In genomic region chr1:136127856-136128255, GRCm38 (mm10) we compare ENCODE assay signal across 13 mouse cellular contexts. TPM values are rescaled to one million over a fixed set of nuclear protein-coding genes. Genes with fewer than 3 reads are reported as not detected.
A peak's percentile ranks its signal among the peaks of the same experiment; 100 is the strongest.
DNase-seq lines count a peak whose midpoint lies in the region; ATAC-seq and TF ChIP-seq lines count a peak whose summit lies in the region.
"Had no signal": no experiment of that assay in that cellular context is flagged by ENCODE, and none has a peak within 500 bp of the region (broad histone marks: within the 10 kb centered on the region; RNA-seq: fewer than 3 reads in every experiment).

No protein-coding gene starts in this region.

- no peak for TF ChIP-seq POLR2A in olfactory bulb, adult 2 months (IDR thresholded peaks at IDR 0.05; ENCODE audit: insufficient read depth, low read depth, low read length)

- TF ChIP-seq CTCF in olfactory bulb, adult 2 months (IDR thresholded peaks at IDR 0.05; ENCODE audit: insufficient read depth, low read depth, low read length) = no peak

- no peak overlapping the region for H3K4me3 ChIP-seq in heart, embryonic 13.5 days
- H3K4me3 ChIP-seq in lung, embryonic 15.5 days = no peak overlapping the region
- no peak overlapping the region for H3K4me3 ChIP-seq in embryonic facial prominence, embryonic 13.5 days
- H3K4me3 ChIP-seq in olfactory bulb, adult 2 months (ENCODE audit: insufficient read depth, low read depth, low read length) = no peak overlapping the region
- H3K4me3 ChIP-seq in neural tube, embryonic 15.5 days (replicated peaks) = no peak overlapping the region
- H3K4me3 ChIP-seq: neural tube, embryonic 12.5 days had no signal

- H3K36me3 ChIP-seq in heart, embryonic 13.5 days = no peaks in the 10 kb centered on the region
- H3K36me3 ChIP-seq in lung, embryonic 15.5 days = no peaks in the 10 kb centered on the region
- no peaks in the 10 kb centered on the region for H3K36me3 ChIP-seq in embryonic facial prominence, embryonic 13.5 days
- H3K36me3 ChIP-seq in neural tube, embryonic 15.5 days = no peaks in the 10 kb centered on the region
- H3K36me3 ChIP-seq: neural tube, embryonic 12.5 days had no signal

- ATAC-seq in heart, embryonic 13.5 days (ENCODE audit: extremely low read depth, insufficient number of reproducible peaks, low FRiP score, low TSS enrichment) = no peak
- ATAC-seq in lung, embryonic 15.5 days (ENCODE audit: borderline replicate concordance, extremely low read depth, low FRiP score, low TSS enrichment) = no peak
- no peak for ATAC-seq in embryonic facial prominence, embryonic 13.5 days (ENCODE audit: insufficient number of reproducible peaks, insufficient read depth, low FRiP score, low TSS enrichment, low read depth)
- ATAC-seq in neural tube, embryonic 15.5 days (ENCODE audit: low FRiP score) = no peak

- H3K9ac ChIP-seq in heart, embryonic 13.5 days = no peak overlapping the region
- peak overlapping the region; percentile 7; the same call in 1 of the 2 replicates for H3K9ac ChIP-seq in lung, embryonic 15.5 days
- no peak overlapping the region for H3K9ac ChIP-seq in embryonic facial prominence, embryonic 13.5 days
- H3K9ac ChIP-seq in neural tube, embryonic 15.5 days (replicated peaks) = no peak overlapping the region
- H3K9ac ChIP-seq: neural tube, embryonic 12.5 days had no signal

- peak overlapping the region; percentile 53 for H3K27ac ChIP-seq in heart, embryonic 13.5 days (replicated peaks)
- H3K27ac ChIP-seq in lung, embryonic 15.5 days = peak overlapping the region; percentile 90
- H3K27ac ChIP-seq in embryonic facial prominence, embryonic 13.5 days = peak overlapping the region; percentile 48; the same call in 1 of the 2 replicates
- peak overlapping the region; percentile 29; the same call in 1 of the 2 replicates for H3K27ac ChIP-seq in olfactory bulb, adult 2 months (ENCODE audit: insufficient read depth, low read depth, low read length)
- H3K27ac ChIP-seq in neural tube, embryonic 15.5 days (replicated peaks) = no peak overlapping the region
- H3K27ac ChIP-seq: neural tube, embryonic 12.5 days had no signal

- no peak for DNase-seq in heart, adult 9 months (ENCODE audit: low spot score in 2 of 2)
- DNase-seq in lung, adult 18-20 months = no peak
- no peak for DNase-seq in retina, embryonic 14.5 days (ENCODE audit: low spot score)
- DNase-seq: heart, adult 18-20 months; lung, postnatal 4 days; spleen, adult 18-20 months had no signal

- WGBS in heart, embryonic 13.5 days = 31% methylated on average over 3 of the region's 3 CpGs
- 41% methylated on average over 3 of the region's 3 CpGs for WGBS in lung, embryonic 15.5 days
- 53% methylated on average over 3 of the region's 3 CpGs for WGBS in embryonic facial prominence, embryonic 13.5 days
- 56% methylated on average over 3 of the region's 3 CpGs for WGBS in olfactory bulb, adult 2 months
- WGBS in neural tube, embryonic 15.5 days = 79% methylated on average over 3 of the region's 3 CpGs

- no peaks in the 10 kb centered on the region for H3K9me3 ChIP-seq in heart, embryonic 13.5 days
- H3K9me3 ChIP-seq in lung, embryonic 15.5 days = no peaks in the 10 kb centered on the region
- H3K9me3 ChIP-seq in embryonic facial prominence, embryonic 13.5 days = no peaks in the 10 kb centered on the region
- no peaks in the 10 kb centered on the region for H3K9me3 ChIP-seq in neural tube, embryonic 15.5 days (replicated peaks)
- H3K9me3 ChIP-seq: neural tube, embryonic 12.5 days had no signal

- 0 out of 2 replicates have a peak, but pooled peaks cover 7% of the 10 kb centered on the region for H3K27me3 ChIP-seq in heart, embryonic 13.5 days (replicated peaks)
- peaks cover 9% of the 10 kb centered on the region; the same call in 1 of the 2 replicates for H3K27me3 ChIP-seq in lung, embryonic 15.5 days
- H3K27me3 ChIP-seq in embryonic facial prominence, embryonic 13.5 days = no peaks in the 10 kb centered on the region
- no peaks in the 10 kb centered on the region for H3K27me3 ChIP-seq in neural tube, embryonic 15.5 days (replicated peaks)
- H3K27me3 ChIP-seq: CH12.LX; neural tube, embryonic 12.5 days had no signal

- peaks cover 72% of the 10 kb centered on the region for H3K4me1 ChIP-seq in heart, embryonic 13.5 days
- H3K4me1 ChIP-seq in lung, embryonic 15.5 days = peaks cover 59% of the 10 kb centered on the region
- peaks cover 54% of the 10 kb centered on the region for H3K4me1 ChIP-seq in embryonic facial prominence, embryonic 13.5 days
- H3K4me1 ChIP-seq in olfactory bulb, adult 2 months (ENCODE audit: control insufficient read depth, insufficient read depth, low read length) = peaks cover 29% of the 10 kb centered on the region
- peaks cover 33% of the 10 kb centered on the region for H3K4me1 ChIP-seq in neural tube, embryonic 15.5 days

- H3K4me2 ChIP-seq in heart, embryonic 13.5 days = no peak overlapping the region
- no peak overlapping the region for H3K4me2 ChIP-seq in lung, embryonic 15.5 days
- no peak overlapping the region for H3K4me2 ChIP-seq in embryonic facial prominence, embryonic 13.5 days
- no peak overlapping the region for H3K4me2 ChIP-seq in neural tube, embryonic 15.5 days
- H3K4me2 ChIP-seq: neural tube, embryonic 12.5 days had no signal

RNA-seq across cellular contexts. Expression of gene Kif21b, which starts 3.3 kb away (rescaled TPM):
- polyA plus RNA-seq in heart, embryonic 13.5 days (2015; fragmentation: Nextera tagmentation; extraction: Ambion mirVana) = 1.5 and 1.7 TPM in 2 replicates
- 3.5 and 4.1 TPM in 2 replicates for polyA plus RNA-seq in lung, embryonic 15.5 days (2015; fragmentation: Nextera tagmentation; extraction: Ambion mirVana)
- polyA plus RNA-seq in embryonic facial prominence, embryonic 13.5 days (2015; fragmentation: Nextera tagmentation; extraction: Ambion mirVana) = 4.7 TPM in 2 replicates
- polyA plus RNA-seq in olfactory bulb, adult 2 months (2012; ENCODE audit: insufficient read depth, insufficient read length, low replicate concordance, missing spikeins) = 94.8 and 211 TPM in 2 replicates
- 32.3 and 37.1 TPM in 2 replicates for polyA plus RNA-seq in neural tube, embryonic 15.5 days (2015; fragmentation: Nextera tagmentation; extraction: Ambion mirVana)
